Comparison of ENCODE assay signal across 8 mouse cellular contexts in the genomic region with DNA sequence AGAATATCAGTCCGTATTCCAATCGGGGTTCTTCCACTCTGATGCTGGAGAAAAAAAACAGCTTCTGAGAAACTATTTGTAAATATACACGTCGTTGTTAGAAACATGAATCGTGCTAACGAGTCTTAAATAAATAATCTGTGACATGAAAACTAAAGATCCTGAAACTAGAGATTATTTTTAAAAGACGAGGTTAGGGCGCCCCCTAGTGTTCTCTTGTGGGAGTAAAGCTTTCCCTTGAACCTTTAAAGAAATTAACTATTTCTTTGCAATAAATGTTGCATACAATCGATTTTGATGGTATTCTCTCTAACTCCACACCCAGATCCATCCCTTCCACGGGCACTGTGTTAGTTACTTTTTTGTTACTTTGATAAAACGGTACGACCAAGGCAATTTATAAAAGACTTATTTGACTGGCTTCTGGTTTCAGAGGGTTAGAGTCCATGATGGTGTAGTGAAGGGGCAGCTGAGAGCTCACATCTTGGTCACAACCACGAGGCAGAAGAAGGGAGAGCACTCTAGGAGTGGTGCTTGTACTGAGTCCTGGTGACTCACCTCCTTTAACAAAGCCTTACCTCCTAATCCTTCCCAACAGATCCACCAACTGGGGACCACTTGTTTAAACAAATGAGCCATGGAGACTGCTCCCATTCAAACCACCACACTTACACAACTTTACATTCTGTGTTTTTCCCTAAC. TPM values are rescaled to one million over a fixed set of nuclear protein-coding genes. Genes with fewer than 3 reads are reported as not detected.
DNase-seq lines count a peak whose midpoint lies in the region; ATAC-seq and TF ChIP-seq lines count a peak whose summit lies in the region.

No protein-coding gene starts in this region.

- TF ChIP-seq POLR2A in heart, adult 2 months (IDR thresholded peaks at IDR 0.05; ENCODE audit: insufficient read depth, low read depth, low read length) = no peak

- H3K4me1 ChIP-seq in heart, adult 2 months (ENCODE audit: control insufficient read depth, insufficient read depth, low read length) = no peaks in the 10 kb centered on the region
- H3K4me1 ChIP-seq in heart, embryonic 11.5 days (ENCODE audit: control insufficient read depth, insufficient read depth, low read length) = no peaks in the 10 kb centered on the region
- H3K4me1 ChIP-seq in forebrain, embryonic 11.5 days (replicated peaks; ENCODE audit: control insufficient read depth, insufficient read depth, low read length) = no peaks in the 10 kb centered on the region
- H3K4me1 ChIP-seq in midbrain, embryonic 12.5 days = peaks cover 6% of the 10 kb centered on the region

- ATAC-seq in heart, embryonic 11.5 days (replicated peaks; ENCODE audit: insufficient number of reproducible peaks, low FRiP score, low TSS enrichment) = no peak
- ATAC-seq in forebrain, embryonic 11.5 days (replicated peaks; ENCODE audit: low FRiP score) = peak; percentile 65
- ATAC-seq in midbrain, embryonic 12.5 days (ENCODE audit: low FRiP score, low read depth) = peak; percentile 61; the same call in 1 of the 2 replicates

- H3K4me2 ChIP-seq in heart, embryonic 11.5 days = no peak overlapping the region
- no peak overlapping the region for H3K4me2 ChIP-seq in forebrain, embryonic 11.5 days (ENCODE audit: low read depth, low read length, severe bottlenecking)
- H3K4me2 ChIP-seq in midbrain, embryonic 12.5 days (replicated peaks) = no peak overlapping the region

- TF ChIP-seq CTCF in heart, adult 2 months (IDR thresholded peaks at IDR 0.05) = peak; percentile 82

- no peak overlapping the region for H3K4me3 ChIP-seq in heart, adult 2 months
- H3K4me3 ChIP-seq in heart, embryonic 11.5 days (ENCODE audit: low read depth, low read length) = no peak overlapping the region
- no peak overlapping the region for H3K4me3 ChIP-seq in forebrain, embryonic 11.5 days (ENCODE audit: low read depth, low read length)
- H3K4me3 ChIP-seq in midbrain, embryonic 12.5 days = no peak overlapping the region

- H3K9ac ChIP-seq in heart, adult 2 months (ENCODE audit: low read depth, low read length) = no peak overlapping the region
- H3K9ac ChIP-seq in heart, embryonic 11.5 days (ENCODE audit: low read depth, low read length) = no peak overlapping the region
- H3K9ac ChIP-seq in forebrain, embryonic 11.5 days (ENCODE audit: low read length) = no peak overlapping the region
- H3K9ac ChIP-seq in midbrain, embryonic 12.5 days (replicated peaks) = no peak overlapping the region

- no peaks in the 10 kb centered on the region for H3K36me3 ChIP-seq in heart, adult 2 months (ENCODE audit: control insufficient read depth, insufficient read depth, low read length)
- H3K36me3 ChIP-seq in heart, embryonic 11.5 days (ENCODE audit: control insufficient read depth, insufficient read depth, low read length) = no peaks in the 10 kb centered on the region
- no peaks in the 10 kb centered on the region for H3K36me3 ChIP-seq in forebrain, embryonic 11.5 days (ENCODE audit: control insufficient read depth, insufficient read depth, low read length)
- H3K36me3 ChIP-seq in midbrain, embryonic 12.5 days = no peaks in the 10 kb centered on the region
- no peaks in the 10 kb centered on the region for H3K36me3 ChIP-seq in splenic B cell, adult 2 months (ENCODE audit: control insufficient read depth, insufficient read depth, low read length, poor library complexity, severe bottlenecking)

- no peaks in the 10 kb centered on the region for H3K79me2 ChIP-seq in heart, adult 2 months (replicated peaks; ENCODE audit: control insufficient read depth, insufficient read depth, low read length)

- H3K9me3 ChIP-seq in heart, embryonic 11.5 days (replicated peaks; ENCODE audit: control insufficient read depth, low read length) = no peaks in the 10 kb centered on the region
- H3K9me3 ChIP-seq in forebrain, embryonic 11.5 days (ENCODE audit: control insufficient read depth, low read length) = no peaks in the 10 kb centered on the region
- no peaks in the 10 kb centered on the region for H3K9me3 ChIP-seq in midbrain, embryonic 12.5 days

- no peak for TF ChIP-seq EP300 in heart, adult 2 months (IDR thresholded peaks at IDR 0.05; ENCODE audit: insufficient read depth, low read depth, low read length)

- intact Hi-C loops in heart, adult 2 months (cut with DNase I) = loop anchor here (1.0 to 10.0 kb wide), 3 partner anchors 470 to 743 kb away; no protein-coding TSS in a partner anchor

- WGBS in heart, adult 2 months = 15% methylated on average over 13 of the region's 13 CpGs
- WGBS in heart, embryonic 11.5 days (ENCODE audit: insufficient replicate concordance) = 14% methylated on average over 13 of the region's 13 CpGs
- 16% methylated on average over 13 of the region's 13 CpGs for WGBS in forebrain, embryonic 11.5 days
- 15% methylated on average over 13 of the region's 13 CpGs for WGBS in midbrain, embryonic 12.5 days

- no peak overlapping the region for H3K27ac ChIP-seq in heart, adult 2 months
- no peak overlapping the region for H3K27ac ChIP-seq in heart, embryonic 11.5 days (ENCODE audit: low read depth, low read length)
- H3K27ac ChIP-seq in forebrain, embryonic 11.5 days (ENCODE audit: low read depth, low read length) = no peak overlapping the region
- H3K27ac ChIP-seq in midbrain, embryonic 12.5 days (replicated peaks) = no peak overlapping the region

- no peaks in the 10 kb centered on the region for H3K27me3 ChIP-seq in heart, adult 2 months (ENCODE audit: control insufficient read depth, insufficient read depth, low read length)
- H3K27me3 ChIP-seq in heart, embryonic 11.5 days (ENCODE audit: control insufficient read depth, insufficient read depth, low read length) = no peaks in the 10 kb centered on the region
- no peaks in the 10 kb centered on the region for H3K27me3 ChIP-seq in forebrain, embryonic 11.5 days (ENCODE audit: control insufficient read depth, insufficient read depth, low read length)
- no peaks in the 10 kb centered on the region for H3K27me3 ChIP-seq in midbrain, embryonic 12.5 days
- H3K27me3 ChIP-seq in splenic B cell, adult 2 months (ENCODE audit: control insufficient read depth, insufficient read depth, low read length, poor library complexity, severe bottlenecking) = no peaks in the 10 kb centered on the region

- DNase-seq in heart, adult 2 months = peak in 1 of 2 experiments; percentile 30
- DNase-seq in B cell, adult 2 months = peak; percentile 82 to 85
- peak; percentile 71 for DNase-seq in adrenal gland, postnatal 10 days
- DNase-seq in forebrain, embryonic 11.5 days (ENCODE audit: low spot score) = peak; percentile 62
- peak; percentile 43 for DNase-seq in kidney, postnatal 14 days
- peak; percentile 74 for DNase-seq in splenic B cell, adult 2 months (ENCODE audit: low read depth, low spot score)

RNA-seq across cellular contexts. Expression of a gene that starts 24.4 kb away (rescaled TPM):
- under 1 TPM; 0.11 to 0.42 TPM for total RNA-seq in heart, adult 2 months (2021)
- 0.12 and 0.21 TPM in 2 replicates for polyA plus RNA-seq in heart, adult 2 months (2012; rRNA removed)
- 0.34 and 0.39 TPM in 2 replicates for polyA plus RNA-seq in heart, embryonic 11.5 days (2014; fragmentation: Nextera tagmentation; extraction: Ambion mirVana)
- total RNA-seq in adrenal gland, postnatal 10 days (2021) = not detected
- polyA plus RNA-seq in forebrain, embryonic 11.5 days (2014; fragmentation: Nextera tagmentation; extraction: Ambion mirVana) = 0.47 and 0.91 TPM in 2 replicates
- polyA plus RNA-seq in midbrain, embryonic 12.5 days (2016; fragmentation: Nextera tagmentation; extraction: Ambion mirVana) = 0.09 and 0.26 TPM in 2 replicates
